Mouse (Mus musculus): Measurements from ENCODE around the gene Tmem125. TPM values are rescaled to one million over a fixed set of nuclear protein-coding genes. Genes with fewer than 3 reads are reported as not detected.

The Tmem125 gene
- polyA plus RNA-seq, 1 experiment = not detected

DNA sequence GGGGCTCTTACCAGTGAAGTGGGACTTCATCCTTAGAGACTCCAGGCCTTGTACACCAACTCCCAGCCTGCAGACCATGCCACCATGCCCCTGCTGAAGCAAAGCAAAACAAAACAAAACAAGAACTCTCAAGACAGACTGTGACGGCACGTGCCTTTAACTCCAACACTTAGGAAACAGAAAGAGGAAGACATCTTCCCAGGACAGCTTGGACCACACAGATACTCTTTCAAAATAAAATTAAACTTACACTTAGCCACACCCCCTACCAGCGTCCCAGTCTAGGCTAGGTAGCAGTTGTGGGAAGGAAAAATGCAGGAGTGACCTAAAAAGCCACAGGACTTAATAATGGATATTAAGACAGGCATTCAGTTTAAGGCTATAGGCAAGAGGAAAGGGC, 18.1 kb downstream of the Tmem125 start:
- H3K36me3 ChIP-seq (ENCODE audit: control insufficient read depth, insufficient read depth) = no peaks in the 10 kb centered on the region
- TF ChIP-seq FOSL1 (IDR thresholded peaks at IDR 0.05; ENCODE audit: insufficient read depth, low read length, poor library complexity, severe bottlenecking) (no peak), CTCF (IDR thresholded peaks at IDR 0.05; ENCODE audit: control insufficient read depth, insufficient read depth, insufficient read length) (no peak), CEBPB (IDR thresholded peaks at IDR 0.05; ENCODE audit: low read depth) (no peak)
- H3K79me3 ChIP-seq (ENCODE audit: low read depth) = no peaks in the 10 kb centered on the region
- H3ac ChIP-seq (ENCODE audit: control insufficient read depth, insufficient read length, low read depth) = no peak overlapping the region
- H3K27me3 ChIP-seq (ENCODE audit: control insufficient read depth, insufficient read depth, insufficient read length) = peaks cover 68% of the 10 kb centered on the region
- H3K4me3 ChIP-seq (ENCODE audit: insufficient read depth, poor library complexity, severe bottlenecking) = no peak overlapping the region
- H3K79me2 ChIP-seq (ENCODE audit: control insufficient read depth, insufficient read depth) = no peaks in the 10 kb centered on the region

- no peak for TF ChIP-seq USF1 (IDR thresholded peaks at IDR 0.05; ENCODE audit: low read depth)
- TF ChIP-seq CEBPB (IDR thresholded peaks at IDR 0.05; ENCODE audit: low read depth) = no peak
- no peak for TF ChIP-seq MYOD1 (IDR thresholded peaks at IDR 0.05; ENCODE audit: control insufficient read depth, insufficient read length, low read depth)
- TF ChIP-seq FOSL1 (IDR thresholded peaks at IDR 0.05; ENCODE audit: insufficient read depth, low read length, poor library complexity, severe bottlenecking) = no peak
- TF ChIP-seq MYOG (IDR thresholded peaks at IDR 0.05; ENCODE audit: control insufficient read depth, extremely low read depth, insufficient read length) = no peak
- no peak for TF ChIP-seq CTCF (IDR thresholded peaks at IDR 0.05; ENCODE audit: control insufficient read depth, insufficient read depth, insufficient read length)
- no peak for TF ChIP-seq MAX (IDR thresholded peaks at IDR 0.05)
- H3K79me3 ChIP-seq (ENCODE audit: low read depth) = no peaks in the 10 kb centered on the region
- H3ac ChIP-seq (ENCODE audit: control insufficient read depth, insufficient read length, low read depth) = no peak overlapping the region
- H3K79me2 ChIP-seq (ENCODE audit: control insufficient read depth, insufficient read depth) = no peaks in the 10 kb centered on the region
- peaks cover 68% of the 10 kb centered on the region for H3K27me3 ChIP-seq (ENCODE audit: control insufficient read depth, insufficient read depth, insufficient read length)
- no peaks in the 10 kb centered on the region for H3K36me3 ChIP-seq (ENCODE audit: control insufficient read depth, insufficient read depth)
- H3K4me3 ChIP-seq (ENCODE audit: insufficient read depth, poor library complexity, severe bottlenecking) = no peak overlapping the region
Observed at GRCm38 (mm10) chr4:118523976-118524375, 19.9 kb downstream of the Tmem125 start.

GRCm38 (mm10) chr4:118522248-118522647, 21.6 kb downstream of the Tmem125 start:
- Histone ChIP-seq H3K36me3 (ENCODE audit: control insufficient read depth, insufficient read depth) (no peaks in the 10 kb centered on the region), H3K4me3 (ENCODE audit: insufficient read depth, poor library complexity, severe bottlenecking) (no peak overlapping the region), H3K79me3 (ENCODE audit: low read depth) (no peaks in the 10 kb centered on the region), H3K79me2 (ENCODE audit: control insufficient read depth, insufficient read depth) (no peaks in the 10 kb centered on the region), H3ac (ENCODE audit: control insufficient read depth, insufficient read length, low read depth) (no peak overlapping the region), H3K27me3 (ENCODE audit: control insufficient read depth, insufficient read depth, insufficient read length) (peaks cover 63% of the 10 kb centered on the region)
- TF ChIP-seq USF1 (IDR thresholded peaks at IDR 0.05; ENCODE audit: low read depth) (no peak), CTCF (IDR thresholded peaks at IDR 0.05; ENCODE audit: control insufficient read depth, insufficient read depth, insufficient read length) (no peak), MAX (IDR thresholded peaks at IDR 0.05) (no peak), CEBPB (IDR thresholded peaks at IDR 0.05; ENCODE audit: low read depth) (no peak), FOSL1 (IDR thresholded peaks at IDR 0.05; ENCODE audit: insufficient read depth, low read length, poor library complexity, severe bottlenecking) (no peak), MYOG (IDR thresholded peaks at IDR 0.05; ENCODE audit: control insufficient read depth, extremely low read depth, insufficient read length) (no peak)

- no peaks in the 10 kb centered on the region for H3K36me3 ChIP-seq (ENCODE audit: control insufficient read depth, insufficient read depth)
- H3K4me3 ChIP-seq (ENCODE audit: insufficient read depth, poor library complexity, severe bottlenecking) = no peak overlapping the region
- no peak overlapping the region for H3ac ChIP-seq (ENCODE audit: control insufficient read depth, insufficient read length, low read depth)
- H3K79me3 ChIP-seq (ENCODE audit: low read depth) = no peaks in the 10 kb centered on the region
- H3K79me2 ChIP-seq (ENCODE audit: control insufficient read depth, insufficient read depth) = no peaks in the 10 kb centered on the region
- H3K27me3 ChIP-seq (ENCODE audit: control insufficient read depth, insufficient read depth, insufficient read length) = peaks cover 55% of the 10 kb centered on the region
- TF ChIP-seq MYOG (IDR thresholded peaks at IDR 0.05; ENCODE audit: control insufficient read depth, extremely low read depth, insufficient read length) (no peak), CEBPB (IDR thresholded peaks at IDR 0.05; ENCODE audit: low read depth) (no peak)
Observed at GRCm38 (mm10) chr4:118518208-118518607, 25.6 kb downstream of the Tmem125 start.

DNA sequence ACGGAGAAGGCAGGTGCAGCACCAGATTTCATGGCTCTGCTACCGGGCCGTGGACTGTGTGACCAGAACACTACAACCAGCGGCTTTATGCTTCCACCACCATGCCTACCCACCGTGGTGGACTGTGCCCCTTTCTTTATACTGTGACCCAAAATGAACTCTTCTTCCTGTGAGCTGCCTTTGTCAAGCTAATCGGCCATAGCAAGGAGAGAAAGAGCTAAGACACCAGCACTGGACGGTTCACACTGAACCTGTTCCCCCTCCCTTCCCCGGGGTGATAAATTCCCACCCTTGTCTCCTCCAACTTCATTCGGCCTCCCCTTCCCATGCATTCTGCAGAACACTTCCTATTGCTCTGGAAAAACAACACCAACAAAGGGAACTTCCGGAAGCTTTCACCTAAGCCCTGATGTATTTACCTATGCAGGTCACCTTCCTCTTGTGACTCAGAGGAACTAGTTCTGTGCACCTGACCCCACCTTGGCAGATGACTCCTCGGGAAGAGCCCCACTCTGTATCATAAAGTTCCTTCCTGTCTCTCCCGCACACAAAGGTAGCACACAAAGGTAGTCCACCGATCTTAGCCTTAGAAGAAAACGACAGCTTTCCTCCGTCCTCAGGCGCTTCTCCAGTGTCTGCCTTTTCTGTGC, 26.2 kb downstream of the Tmem125 start:
- no peaks in the 10 kb centered on the region for H3K36me3 ChIP-seq (ENCODE audit: control insufficient read depth, insufficient read depth)
- no peaks in the 10 kb centered on the region for H3K79me3 ChIP-seq (ENCODE audit: low read depth)
- H3ac ChIP-seq (ENCODE audit: control insufficient read depth, insufficient read length, low read depth) = no peak overlapping the region
- H3K79me2 ChIP-seq (ENCODE audit: control insufficient read depth, insufficient read depth) = no peaks in the 10 kb centered on the region
- peaks cover 55% of the 10 kb centered on the region for H3K27me3 ChIP-seq (ENCODE audit: control insufficient read depth, insufficient read depth, insufficient read length)
- TF ChIP-seq MYOD1 (IDR thresholded peaks at IDR 0.05; ENCODE audit: control insufficient read depth, insufficient read length, low read depth) = no peak
- no peak for TF ChIP-seq CEBPB (IDR thresholded peaks at IDR 0.05; ENCODE audit: low read depth)
- no peak for TF ChIP-seq CTCF (IDR thresholded peaks at IDR 0.05; ENCODE audit: control insufficient read depth, insufficient read depth, insufficient read length)
- TF ChIP-seq USF1 (IDR thresholded peaks at IDR 0.05; ENCODE audit: low read depth) = no peak
- TF ChIP-seq MYOG (IDR thresholded peaks at IDR 0.05; ENCODE audit: control insufficient read depth, extremely low read depth, insufficient read length) = no peak
- no peak for TF ChIP-seq MAX (IDR thresholded peaks at IDR 0.05)
- no peak for TF ChIP-seq FOSL1 (IDR thresholded peaks at IDR 0.05; ENCODE audit: insufficient read depth, low read length, poor library complexity, severe bottlenecking)
- no peak overlapping the region for H3K4me3 ChIP-seq (ENCODE audit: insufficient read depth, poor library complexity, severe bottlenecking)

DNA sequence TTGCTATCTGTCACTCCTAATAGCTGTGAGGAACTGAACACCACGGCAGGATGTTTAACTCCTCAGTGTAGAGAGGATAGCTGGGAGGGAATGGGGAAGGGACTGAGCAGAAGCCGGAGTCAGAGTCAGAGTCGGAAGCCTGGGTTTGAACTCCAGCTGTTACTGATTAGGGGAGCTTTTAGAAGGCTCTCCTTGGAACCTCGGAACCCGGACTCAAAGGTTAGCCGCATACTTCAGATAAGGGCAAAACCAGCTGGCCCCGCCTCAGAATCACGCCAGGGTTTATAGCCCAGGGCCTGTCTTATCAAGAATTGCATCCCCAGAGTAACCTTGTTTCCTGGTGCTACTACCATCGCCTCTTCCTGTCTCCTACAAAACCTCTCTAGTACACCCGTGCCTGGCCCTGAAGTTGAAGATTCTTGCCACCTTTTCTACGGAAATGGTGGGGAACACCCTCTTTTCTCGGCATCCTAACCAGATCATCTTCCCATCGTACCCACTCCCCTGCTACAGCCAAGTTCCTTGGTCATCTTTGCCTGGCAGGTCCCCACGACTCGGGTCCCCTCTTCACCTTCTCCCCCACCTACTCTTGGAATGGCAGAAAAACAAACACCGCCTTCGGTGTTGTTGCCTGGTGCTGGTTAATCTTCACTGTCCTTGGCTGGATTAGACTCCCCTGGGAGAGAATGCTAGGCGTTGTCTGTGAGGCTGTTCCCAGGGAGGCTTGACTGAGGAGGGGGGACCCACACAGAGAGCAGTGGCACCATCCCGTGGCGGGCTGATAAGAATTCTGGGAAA, 26.9 kb downstream of the Tmem125 start:
- no peak overlapping the region for H3K4me3 ChIP-seq (ENCODE audit: insufficient read depth, poor library complexity, severe bottlenecking)

More for the DNA sequence above, 26.9 kb downstream of the Tmem125 start:
- no peaks in the 10 kb centered on the region for H3K79me2 ChIP-seq (ENCODE audit: control insufficient read depth, insufficient read depth)
- no peaks in the 10 kb centered on the region for H3K36me3 ChIP-seq (ENCODE audit: control insufficient read depth, insufficient read depth)
- peaks cover 52% of the 10 kb centered on the region for H3K27me3 ChIP-seq (ENCODE audit: control insufficient read depth, insufficient read depth, insufficient read length)
- H3ac ChIP-seq (ENCODE audit: control insufficient read depth, insufficient read length, low read depth) = no peak overlapping the region
- no peaks in the 10 kb centered on the region for H3K79me3 ChIP-seq (ENCODE audit: low read depth)
- no peak for TF ChIP-seq MYOG (IDR thresholded peaks at IDR 0.05; ENCODE audit: control insufficient read depth, extremely low read depth, insufficient read length)
- no peak for TF ChIP-seq USF1 (IDR thresholded peaks at IDR 0.05; ENCODE audit: low read depth)
- no peak for TF ChIP-seq MAX (IDR thresholded peaks at IDR 0.05)
- TF ChIP-seq FOSL1 (IDR thresholded peaks at IDR 0.05; ENCODE audit: insufficient read depth, low read length, poor library complexity, severe bottlenecking) = no peak
- TF ChIP-seq CTCF (IDR thresholded peaks at IDR 0.05; ENCODE audit: control insufficient read depth, insufficient read depth, insufficient read length) = no peak
- TF ChIP-seq MYOD1 (IDR thresholded peaks at IDR 0.05; ENCODE audit: control insufficient read depth, insufficient read length, low read depth) = no peak
- no peak for TF ChIP-seq CEBPB (IDR thresholded peaks at IDR 0.05; ENCODE audit: low read depth)

Measured in C2C12 (cell line).